Mouse (Mus musculus): Measurements from ENCODE around the gene Rad51b. TPM values are rescaled to one million over a fixed set of nuclear protein-coding genes. Genes with fewer than 3 reads are reported as not detected.

Rad51b gene
- polyA plus RNA-seq, 1 experiment, result 1.1 TPM

DNA sequence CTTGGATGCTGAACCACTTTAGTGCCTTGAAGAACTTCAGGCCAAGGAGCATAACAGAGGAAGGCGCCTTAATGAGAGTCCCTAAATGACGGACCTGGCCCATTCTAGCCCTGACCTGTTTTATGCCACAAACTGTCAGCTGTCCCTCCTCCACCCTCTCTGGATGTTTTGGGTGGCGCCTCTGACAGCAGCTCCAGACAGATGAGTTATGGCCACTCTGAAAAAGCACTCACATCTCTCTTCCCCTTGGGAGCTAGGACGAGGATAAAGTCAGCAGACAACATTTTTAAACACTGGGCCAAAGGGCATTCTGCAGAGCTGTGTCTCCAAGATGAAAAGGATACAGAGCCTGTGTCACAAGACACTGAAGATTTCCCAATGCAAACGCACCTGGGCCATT, 459.3 kb downstream of the Rad51b start:
- no peak for TF ChIP-seq CTCF (IDR thresholded peaks at IDR 0.05; ENCODE audit: insufficient read depth, low read length)
- TF ChIP-seq POLR2A (IDR thresholded peaks at IDR 0.05; ENCODE audit: borderline replicate concordance, extremely low read depth, low read depth, low read length), result no peak
- no peak for DNase-seq
- no peak overlapping the region for H3K4me3 ChIP-seq (replicated peaks; ENCODE audit: extremely low read depth, low read depth, low read length)
- peaks cover 8% of the 10 kb centered on the region for H3K4me1 ChIP-seq (ENCODE audit: control insufficient read depth, insufficient read depth, low read length)
- WGBS, result 76% methylated on average over 5 of the region's 5 CpGs

DNA sequence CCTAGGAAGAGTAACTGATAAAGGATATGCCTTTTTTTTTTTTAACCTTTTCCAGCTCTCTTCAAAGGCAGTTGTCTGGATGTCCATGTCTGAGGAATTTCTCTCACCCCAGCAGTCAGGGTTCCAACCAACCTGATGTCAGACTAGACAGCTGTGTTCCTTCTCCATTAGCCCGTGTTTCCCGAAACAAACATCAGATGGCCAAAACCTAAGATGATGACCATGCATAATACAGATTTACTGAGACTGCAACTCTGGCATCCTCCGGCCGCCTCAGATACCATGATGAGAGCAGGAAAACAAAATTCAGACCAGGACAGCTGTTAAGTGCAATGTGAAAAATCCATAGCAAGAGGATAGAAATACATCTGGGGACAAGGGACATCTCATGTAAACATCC, 460.7 kb downstream of the Rad51b start:
- no peak for TF ChIP-seq POLR2A (IDR thresholded peaks at IDR 0.05; ENCODE audit: borderline replicate concordance, extremely low read depth, low read depth, low read length)
- DNase-seq, result no peak
- no peak overlapping the region for H3K4me3 ChIP-seq (replicated peaks; ENCODE audit: extremely low read depth, low read depth, low read length)
- 88% methylated on average over 4 of the region's 4 CpGs for WGBS
- H3K4me1 ChIP-seq (ENCODE audit: control insufficient read depth, insufficient read depth, low read length), result peaks cover 6% of the 10 kb centered on the region

DNA sequence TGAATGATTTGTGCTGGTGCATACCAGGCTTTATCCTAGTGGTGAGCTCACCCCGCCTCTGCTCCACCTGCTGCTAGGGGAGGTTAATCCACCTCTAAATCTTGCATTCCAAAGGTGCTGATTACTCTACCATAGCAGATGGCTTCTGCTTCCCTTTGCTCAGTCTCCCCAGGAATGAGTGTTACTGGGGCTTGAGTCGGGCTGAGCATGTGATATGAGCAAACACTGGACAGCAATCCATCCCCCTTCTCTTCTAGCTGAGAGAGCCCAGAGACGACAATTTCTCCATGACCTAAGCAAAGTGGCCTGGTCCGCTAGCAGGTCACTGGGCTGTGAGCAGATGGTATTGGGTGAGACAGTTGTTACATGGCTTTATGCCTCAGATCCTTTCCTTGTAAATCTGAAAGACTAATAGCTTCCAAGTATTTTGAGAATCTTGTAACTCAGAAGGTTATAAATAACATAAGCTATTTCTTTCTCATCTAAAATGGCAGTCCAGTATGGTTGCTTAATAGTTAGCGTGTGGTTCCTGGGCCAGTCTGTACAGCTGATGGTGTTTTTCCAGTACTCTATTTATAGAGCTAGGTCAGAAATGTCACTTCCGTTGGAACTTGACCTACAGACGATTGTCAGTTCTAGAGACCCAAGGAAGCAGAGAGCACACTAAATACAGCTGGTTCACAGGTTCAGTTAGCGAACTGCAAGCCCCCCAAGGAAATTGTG, 462.3 kb downstream of the Rad51b start:
- 59% methylated on average over 8 of the region's 8 CpGs for WGBS
- TF ChIP-seq POLR2A (IDR thresholded peaks at IDR 0.05; ENCODE audit: borderline replicate concordance, extremely low read depth, low read depth, low read length) (no peak), CTCF (IDR thresholded peaks at IDR 0.05; ENCODE audit: insufficient read depth, low read length) (no peak)
- DNase-seq, result no peak
- Histone ChIP-seq H3K4me1 (ENCODE audit: control insufficient read depth, insufficient read depth, low read length) (peaks cover 7% of the 10 kb centered on the region), H3K4me3 (replicated peaks; ENCODE audit: extremely low read depth, low read depth, low read length) (no peak overlapping the region)

DNA sequence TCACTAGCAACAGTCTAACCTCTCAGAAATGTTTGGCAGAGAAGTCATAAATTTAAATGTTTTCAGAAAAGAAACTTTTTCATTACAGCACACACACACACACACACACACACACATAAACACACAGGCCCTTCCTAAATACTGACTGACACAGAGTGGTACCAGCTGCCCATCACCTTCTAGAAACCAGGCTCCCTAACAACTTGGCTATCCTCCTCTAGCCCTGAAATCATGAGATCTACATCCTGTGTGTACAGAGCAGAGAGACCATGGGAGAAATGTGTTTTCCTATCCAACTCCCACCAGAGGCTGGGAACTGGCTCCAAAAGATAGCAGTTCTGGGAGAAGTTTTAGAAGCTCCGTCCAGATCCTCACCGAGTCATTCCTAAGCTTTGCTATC, 464.1 kb downstream of the Rad51b start:
- DNase-seq, result no peak
- Histone ChIP-seq H3K4me3 (replicated peaks; ENCODE audit: extremely low read depth, low read depth, low read length) (no peak overlapping the region), H3K4me1 (ENCODE audit: control insufficient read depth, insufficient read depth, low read length) (peaks cover 7% of the 10 kb centered on the region)
- no peak for TF ChIP-seq POLR2A (IDR thresholded peaks at IDR 0.05; ENCODE audit: borderline replicate concordance, extremely low read depth, low read depth, low read length)
- no peak for TF ChIP-seq CTCF (IDR thresholded peaks at IDR 0.05; ENCODE audit: insufficient read depth, low read length)
- WGBS, result 67% methylated on average over 2 of the region's 2 CpGs

DNA sequence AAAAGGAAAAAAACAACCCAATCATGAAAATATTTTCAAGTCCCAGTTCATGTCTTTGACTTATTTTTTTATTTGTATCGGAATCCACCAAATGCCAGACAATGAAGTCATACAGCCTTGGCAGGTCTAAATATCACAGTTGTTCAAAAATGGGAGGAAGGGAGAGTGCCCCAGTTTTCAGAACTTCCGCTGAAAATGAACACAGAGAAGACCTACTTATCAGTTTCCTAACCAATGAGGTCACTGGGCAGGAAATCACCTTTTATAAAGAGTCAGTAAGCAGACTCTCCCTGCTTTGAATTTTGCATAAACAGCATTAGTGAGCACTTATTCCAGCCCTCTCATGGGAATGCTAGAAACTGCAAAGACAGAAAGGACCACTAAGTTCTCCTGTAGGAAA, 465.0 kb downstream of the Rad51b start:
- Histone ChIP-seq H3K4me3 (replicated peaks; ENCODE audit: extremely low read depth, low read depth, low read length) (no peak overlapping the region), H3K4me1 (ENCODE audit: control insufficient read depth, insufficient read depth, low read length) (peaks cover 7% of the 10 kb centered on the region)
- 33% methylated on average over 2 of the region's 2 CpGs for WGBS
- TF ChIP-seq CTCF (IDR thresholded peaks at IDR 0.05; ENCODE audit: insufficient read depth, low read length), result no peak
- no peak for DNase-seq

DNA sequence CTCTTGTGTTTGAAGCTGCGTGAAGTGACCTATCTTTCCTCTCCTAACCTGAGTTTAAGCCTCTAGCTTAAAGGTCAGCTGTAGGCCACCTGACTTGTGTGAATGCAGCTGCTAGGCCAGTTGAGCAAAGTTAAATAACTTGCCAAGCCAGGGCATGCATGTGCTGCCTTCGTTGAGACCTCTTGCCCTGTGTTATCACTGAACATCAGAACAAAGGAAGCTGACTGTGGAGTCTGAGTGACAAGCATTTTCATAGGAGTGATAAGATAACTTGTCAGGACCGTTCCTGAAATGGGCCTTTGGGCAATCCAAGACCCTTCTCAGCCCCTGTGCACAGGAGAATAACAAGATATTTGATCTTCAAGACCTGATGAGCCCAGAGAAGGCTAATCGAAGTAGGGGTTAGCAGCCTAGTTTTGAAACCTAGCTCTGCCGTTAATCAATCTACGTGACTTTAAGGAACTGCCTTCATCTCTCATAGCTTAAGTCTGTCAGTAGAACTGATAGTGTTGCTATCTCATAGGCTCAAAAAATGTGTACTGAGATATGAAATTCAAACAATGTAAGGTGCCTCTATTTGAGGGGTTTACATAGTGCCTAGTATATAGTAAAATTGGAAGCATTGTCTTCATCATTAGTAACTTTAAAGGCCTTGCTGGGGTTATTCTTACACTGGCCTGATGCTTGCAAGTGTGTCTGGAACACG, 465.6 kb downstream of the Rad51b start:
- Histone ChIP-seq H3K4me3 (replicated peaks; ENCODE audit: extremely low read depth, low read depth, low read length) (no peak overlapping the region), H3K4me1 (ENCODE audit: control insufficient read depth, insufficient read depth, low read length) (peaks cover 7% of the 10 kb centered on the region)
- WGBS, result 56% methylated on average over 7 of the region's 7 CpGs
- TF ChIP-seq CTCF (IDR thresholded peaks at IDR 0.05; ENCODE audit: insufficient read depth, low read length) (no peak), POLR2A (IDR thresholded peaks at IDR 0.05; ENCODE audit: borderline replicate concordance, extremely low read depth, low read depth, low read length) (no peak)
- no peak for DNase-seq

DNA sequence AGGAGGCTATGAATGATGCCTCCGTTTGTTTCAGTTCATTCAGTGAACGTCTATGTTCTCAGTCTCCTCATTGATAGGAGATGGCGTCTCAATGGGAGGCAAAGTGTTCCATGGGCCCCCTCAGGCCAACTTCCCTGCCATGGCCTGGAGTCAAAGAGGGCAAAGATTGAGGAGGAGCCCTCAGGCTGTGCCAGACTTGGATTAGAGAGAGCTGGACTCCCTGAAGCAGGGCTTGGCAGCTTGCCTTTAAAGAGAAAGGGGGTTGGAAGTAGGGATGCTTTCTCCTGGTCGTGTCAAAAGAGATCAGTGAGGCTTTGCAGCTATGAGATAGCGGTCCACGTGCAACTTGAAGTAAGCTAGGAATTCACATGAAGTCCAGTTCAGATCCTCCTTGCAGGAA, 469.0 kb downstream of the Rad51b start:
- DNase-seq, result no peak
- TF ChIP-seq POLR2A (IDR thresholded peaks at IDR 0.05; ENCODE audit: borderline replicate concordance, extremely low read depth, low read depth, low read length), result no peak
- TF ChIP-seq CTCF (IDR thresholded peaks at IDR 0.05; ENCODE audit: insufficient read depth, low read length), result no peak
- Histone ChIP-seq H3K4me1 (ENCODE audit: control insufficient read depth, insufficient read depth, low read length) (peaks cover 7% of the 10 kb centered on the region), H3K4me3 (replicated peaks; ENCODE audit: extremely low read depth, low read depth, low read length) (no peak overlapping the region)
- WGBS, result 70% methylated on average over 6 of the region's 6 CpGs

DNA sequence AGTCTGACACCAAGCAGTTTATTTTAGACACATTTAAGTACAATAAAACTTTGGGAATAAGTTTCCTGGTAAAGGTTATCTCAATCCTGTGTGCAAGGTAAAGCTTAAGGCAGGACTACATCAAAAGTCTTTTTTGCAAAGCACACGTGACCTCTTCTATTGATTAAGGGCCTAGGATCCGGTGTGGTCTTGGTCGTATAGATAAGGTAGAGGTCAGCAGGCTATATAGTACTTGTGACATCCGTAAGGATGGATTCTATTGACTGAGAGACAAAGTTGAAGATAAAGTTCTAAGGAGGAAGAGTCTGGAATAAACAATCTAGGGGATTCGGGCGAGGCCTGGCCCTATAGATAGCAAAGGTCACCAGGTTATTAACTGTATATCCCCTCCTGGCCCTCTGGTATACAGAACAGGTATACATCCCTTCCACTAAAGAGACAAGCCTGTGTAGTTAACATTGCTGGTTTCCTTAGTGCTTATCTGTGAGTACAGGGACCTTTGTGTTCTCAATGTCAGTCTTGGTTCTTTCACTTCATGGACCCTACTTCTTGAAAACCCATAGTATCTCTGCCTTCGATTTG, 471.8 kb downstream of the Rad51b start:
- TF ChIP-seq CTCF (IDR thresholded peaks at IDR 0.05; ENCODE audit: insufficient read depth, low read length) (no peak), POLR2A (IDR thresholded peaks at IDR 0.05; ENCODE audit: borderline replicate concordance, extremely low read depth, low read depth, low read length) (no peak)
- WGBS, result 84% methylated on average over 7 of the region's 7 CpGs
- H3K4me1 ChIP-seq (ENCODE audit: control insufficient read depth, insufficient read depth, low read length), result no peaks in the 10 kb centered on the region
- H3K4me3 ChIP-seq (replicated peaks; ENCODE audit: extremely low read depth, low read depth, low read length), result no peak overlapping the region
- DNase-seq, result no peak

DNA sequence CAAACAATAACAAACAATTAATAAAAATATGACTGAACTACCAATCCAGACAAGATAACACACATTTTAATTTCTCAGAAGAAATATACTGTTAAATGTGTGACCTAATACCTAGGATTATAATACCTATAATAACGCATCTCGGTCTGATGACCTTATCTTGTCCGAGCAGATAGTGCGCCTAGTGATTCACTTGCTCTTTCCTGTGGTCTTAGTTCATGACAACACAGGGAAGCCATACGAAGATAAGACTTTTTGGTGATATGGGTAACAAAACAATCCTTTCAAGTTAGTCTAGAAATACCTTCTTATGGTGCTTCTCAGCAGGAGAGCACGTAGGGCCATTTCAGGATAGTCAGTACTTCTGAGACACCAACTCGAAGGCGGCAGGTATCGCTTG, 472.7 kb downstream of the Rad51b start:
- Histone ChIP-seq H3K4me1 (ENCODE audit: control insufficient read depth, insufficient read depth, low read length) (no peaks in the 10 kb centered on the region; the same call in 1 of the 2 replicates), H3K4me3 (replicated peaks; ENCODE audit: extremely low read depth, low read depth, low read length) (no peak overlapping the region)
- no peak for DNase-seq
- TF ChIP-seq CTCF (IDR thresholded peaks at IDR 0.05; ENCODE audit: insufficient read depth, low read length) (no peak), POLR2A (IDR thresholded peaks at IDR 0.05; ENCODE audit: borderline replicate concordance, extremely low read depth, low read depth, low read length) (no peak)
- whole genome bisulfite sequencing, result 94% methylated on average over 9 of the region's 9 CpGs

DNA sequence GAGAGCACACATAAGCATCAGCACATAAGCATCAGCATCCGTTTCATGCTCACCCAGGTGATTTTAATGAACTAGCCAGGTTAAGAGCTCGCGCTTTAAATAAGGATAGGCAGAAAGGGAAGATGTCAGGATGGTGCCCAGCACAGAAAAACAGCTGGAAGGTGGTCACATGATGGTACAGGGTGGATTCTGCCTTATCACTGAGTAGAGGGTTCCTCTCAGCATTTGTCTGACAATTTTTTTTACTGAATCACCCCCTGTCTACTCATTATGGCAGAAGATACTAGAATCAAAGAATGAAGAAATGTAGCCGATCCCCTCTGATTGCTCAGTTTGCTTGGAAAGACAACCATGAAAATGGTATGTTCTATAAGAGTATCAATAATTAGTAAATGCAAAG, 474.1 kb downstream of the Rad51b start:
- TF ChIP-seq CTCF (IDR thresholded peaks at IDR 0.05; ENCODE audit: insufficient read depth, low read length) (no peak), POLR2A (IDR thresholded peaks at IDR 0.05; ENCODE audit: borderline replicate concordance, extremely low read depth, low read depth, low read length) (no peak)
- Histone ChIP-seq H3K4me3 (replicated peaks; ENCODE audit: extremely low read depth, low read depth, low read length) (no peak overlapping the region), H3K4me1 (ENCODE audit: control insufficient read depth, insufficient read depth, low read length) (no peaks in the 10 kb centered on the region; the same call in 1 of the 2 replicates)
- WGBS, result 95% methylated on average over 4 of the region's 4 CpGs
- DNase-seq, result no peak
